Mouse (Mus musculus) myocyte (in vitro differentiated cells): ENCODE results near the gene Rin1. TPM values are rescaled to one million over a fixed set of nuclear protein-coding genes. Genes with fewer than 3 reads are reported as not detected.

Experiments used
- H3K27me3 ChIP-seq: one replicate; pipeline ENCODE4 v1.6.1; 2011; ENCODE audit not compliant: control insufficient read depth, insufficient read depth, insufficient read length
- H3K36me3 ChIP-seq: one replicate; pipeline ENCODE4 v1.6.1; 2011; ENCODE audit not compliant: control insufficient read depth, insufficient read depth
- H3K4me2 ChIP-seq: one replicate; pipeline ENCODE4 v1.6.1; 2011; ENCODE audit warnings: low read depth, control low read depth
- H3K4me3 ChIP-seq: one replicate; pipeline ENCODE4 v1.5.1; 2011; ENCODE audit warnings: mild to moderate bottlenecking, control low read depth, moderate library complexity
- H3K79me2 ChIP-seq: one replicate; pipeline ENCODE4 v1.6.1; 2011; ENCODE audit not compliant: control insufficient read depth, insufficient read depth
- H3ac ChIP-seq: one replicate; pipeline ENCODE4 v1.6.1; 2011; ENCODE audit not compliant: control insufficient read depth, insufficient read length
- CEBPB ChIP-seq: IDR thresholded peaks from 2 replicates; pipeline ENCODE4 v1.6.1; 2011; ENCODE audit warnings: mild to moderate bottlenecking, moderate library complexity; ENCODE audit not compliant: poor library complexity, insufficient read depth, severe bottlenecking
- E2F4 ChIP-seq: IDR thresholded peaks from one replicate; pipeline ENCODE4 v1.6.1; 2011; ENCODE audit warnings: mild to moderate bottlenecking, control low read depth, moderate library complexity; ENCODE audit not compliant: insufficient read depth
- MAX ChIP-seq: IDR thresholded peaks from one replicate; pipeline ENCODE4 v1.6.1; 2011; ENCODE audit warnings: low read depth, mild to moderate bottlenecking, control low read depth
- MYOD1 ChIP-seq, 3 experiments: IDR thresholded peaks; one replicate each; pipeline ENCODE4 v1.6.1; 2011; ENCODE audit warnings: control low read depth in 2 of 3, low read depth in 2 of 3, mild to moderate bottlenecking in 2 of 3, moderate library complexity in 1 of 3; ENCODE audit not compliant: insufficient read length in 2 of 3, control insufficient read depth in 1 of 3
- MYOG ChIP-seq, 3 experiments: IDR thresholded peaks; one replicate each; pipeline ENCODE4 v1.6.1; 2011; ENCODE audit warnings: control low read depth in 2 of 3, low read depth in 2 of 3, mild to moderate bottlenecking in 2 of 3; ENCODE audit not compliant: insufficient read length in 2 of 3, control insufficient read depth in 1 of 3, insufficient read depth in 1 of 3
- POLR2A ChIP-seq: IDR thresholded peaks from one replicate; pipeline ENCODE4 v1.6.1; 2011; ENCODE audit warnings: low read depth, mild to moderate bottlenecking, control low read depth, moderate library complexity; ENCODE audit not compliant: insufficient read length
- POLR2AphosphoS2 ChIP-seq: IDR thresholded peaks from one replicate; pipeline ENCODE4 v1.6.1; 2011; ENCODE audit warnings: low read depth, control low read depth; ENCODE audit not compliant: insufficient read length
- REST ChIP-seq: IDR thresholded peaks from one replicate; pipeline ENCODE4 v1.6.1; 2011; ENCODE audit warnings: mild to moderate bottlenecking, control low read depth, moderate library complexity; ENCODE audit not compliant: insufficient read depth, insufficient read length
- SRF ChIP-seq: IDR thresholded peaks from one replicate; pipeline ENCODE4 v1.6.1; 2011; ENCODE audit warnings: low read depth; ENCODE audit not compliant: control insufficient read depth, insufficient read length
- TCF12 ChIP-seq: IDR thresholded peaks from one replicate; pipeline ENCODE4 v1.6.1; 2011; ENCODE audit warnings: mild to moderate bottlenecking, control low read depth; ENCODE audit not compliant: poor library complexity, insufficient read depth, severe bottlenecking
- TCF3 ChIP-seq: IDR thresholded peaks from one replicate; pipeline ENCODE4 v1.6.1; 2011; ENCODE audit warnings: low read depth, control low read depth; ENCODE audit not compliant: insufficient read length
- USF1 ChIP-seq: IDR thresholded peaks from one replicate; pipeline ENCODE4 v1.6.1; 2011; ENCODE audit warnings: low read depth, mild to moderate bottlenecking, control low read depth, moderate library complexity
- polyA plus RNA-seq: library from polyadenylated mRNA; unstranded; fragments of >200 nt; fragmentation: generic; extraction: Trizol; gene quantifications from one replicate; pipeline ENCODE4 v1.2.1, GENCODE M21; 2012; ENCODE audit warnings: missing spikeins

The Rin1 gene
- polyA plus RNA-seq, 1 experiment = 63.9 TPM

GRCm38 (mm10) chr19:5023621-5024479 lies 26.4 kb upstream of the Rin1 start, which contains the start of gene Slc29a2:
Gene Slc29a2 (plus strand): TSS chr19:5023860.
- TF ChIP-seq USF1 (no peak), SRF (peak; percentile 69), POLR2AphosphoS2 (peak; percentile 96), TCF12 (no peak), MYOD1 (IDR thresholded peaks at IDR 0.05; ENCODE audit: control insufficient read depth in 1 of 3, insufficient read length in 2 of 3, low read depth in 2 of 3) (peak in 1 of 3 experiments; percentile 41), E2F4 (no peak), CEBPB (no peak), TCF3 (no peak), MYOG (IDR thresholded peaks at IDR 0.05; ENCODE audit: control insufficient read depth in 1 of 3, insufficient read depth in 1 of 3, insufficient read length in 2 of 3, low read depth in 2 of 3) (peak in 2 of 3 experiments; percentile 5 to 36), MAX (no peak), POLR2A (peak; percentile 95), REST (peak; percentile 38)
- peaks cover 5% of the 10 kb centered on the region for H3K79me2 ChIP-seq
- no peaks in the 10 kb centered on the region for H3K27me3 ChIP-seq
- peak within 1 kb of the TSS; percentile 70 for H3K4me3 ChIP-seq
- peak within 1 kb of the TSS; percentile 10 for H3ac ChIP-seq
- no peaks in the 10 kb centered on the region for H3K36me3 ChIP-seq
- peak within 1 kb of the TSS; percentile 90 for H3K4me2 ChIP-seq

DNA sequence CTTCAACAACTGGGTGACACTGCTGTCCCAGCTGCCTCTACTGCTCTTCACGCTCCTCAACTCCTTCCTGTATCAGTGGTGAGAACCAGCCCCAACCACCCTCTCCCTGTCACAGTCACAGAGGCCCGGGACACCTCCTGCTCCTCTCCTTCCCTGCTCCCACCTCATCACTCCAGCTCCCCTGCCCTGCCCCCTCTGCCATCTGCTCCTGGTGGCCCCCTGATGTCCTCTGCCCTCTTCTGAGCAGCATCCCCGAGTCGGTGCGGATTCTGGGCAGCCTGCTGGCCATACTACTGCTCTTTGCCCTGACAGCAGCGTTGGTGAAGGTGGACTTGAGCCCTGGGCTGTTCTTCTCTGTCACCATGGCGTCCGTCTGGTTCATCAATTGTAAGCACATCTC lies 24.2 kb upstream of the Rin1 start:
- H3K36me3 ChIP-seq = no peaks in the 10 kb centered on the region

DNA sequence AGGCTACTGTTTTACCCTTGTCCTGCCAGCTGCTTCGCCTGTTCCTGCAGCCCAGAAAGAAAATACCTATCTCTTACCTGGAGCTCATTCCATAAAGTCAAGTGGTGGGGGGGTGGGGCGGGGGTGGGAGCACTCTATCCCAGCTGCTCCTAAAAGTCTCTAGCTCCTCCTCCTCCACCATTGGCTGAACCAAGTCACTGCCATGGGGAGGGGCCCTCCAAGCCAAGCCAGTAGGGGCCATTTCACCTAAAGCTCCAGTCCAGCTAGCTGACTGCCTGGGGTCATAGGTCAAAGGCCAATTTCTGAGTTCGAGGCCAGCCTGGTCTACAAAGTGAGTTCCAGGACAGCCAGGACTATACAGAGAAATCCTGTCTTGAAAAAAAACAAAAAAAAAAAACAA lies 17.6 kb upstream of the Rin1 start:
- H3K4me3 ChIP-seq = no peak overlapping the region
- H3K27me3 ChIP-seq = no peaks in the 10 kb centered on the region
- no peak overlapping the region for H3ac ChIP-seq
- H3K36me3 ChIP-seq = peaks cover 7% of the 10 kb centered on the region
- H3K79me2 ChIP-seq = no peaks in the 10 kb centered on the region
- no peak for TF ChIP-seq REST
- TF ChIP-seq POLR2AphosphoS2 = no peak
- TF ChIP-seq MYOD1 (IDR thresholded peaks at IDR 0.05; ENCODE audit: control insufficient read depth in 1 of 3, insufficient read length in 2 of 3, low read depth in 2 of 3) = no peak
- no peak for TF ChIP-seq TCF12
- no peak for TF ChIP-seq E2F4
- no peak for TF ChIP-seq MYOG (IDR thresholded peaks at IDR 0.05; ENCODE audit: control insufficient read depth in 1 of 3, insufficient read depth in 1 of 3, insufficient read length in 2 of 3, low read depth in 2 of 3)
- no peak for TF ChIP-seq TCF3
- no peak for TF ChIP-seq SRF
- no peak for TF ChIP-seq CEBPB
- TF ChIP-seq POLR2A = no peak
- TF ChIP-seq USF1 = no peak
- TF ChIP-seq MAX = no peak
- H3K4me2 ChIP-seq = no peak overlapping the region

More for the DNA sequence above, 24.2 kb upstream of the Rin1 start:
- Histone ChIP-seq H3K4me2 (no peak overlapping the region), H3K79me2 (peaks cover 5% of the 10 kb centered on the region), H3K4me3 (no peak overlapping the region), H3ac (no peak overlapping the region), H3K27me3 (no peaks in the 10 kb centered on the region)
- TF ChIP-seq TCF12 = no peak
- no peak for TF ChIP-seq CEBPB
- no peak for TF ChIP-seq MAX
- TF ChIP-seq TCF3 = no peak
- TF ChIP-seq SRF = no peak
- no peak for TF ChIP-seq MYOG (IDR thresholded peaks at IDR 0.05; ENCODE audit: control insufficient read depth in 1 of 3, insufficient read depth in 1 of 3, insufficient read length in 2 of 3, low read depth in 2 of 3)
- no peak for TF ChIP-seq E2F4
- TF ChIP-seq MYOD1 (IDR thresholded peaks at IDR 0.05; ENCODE audit: control insufficient read depth in 1 of 3, insufficient read length in 2 of 3, low read depth in 2 of 3) = no peak
- no peak for TF ChIP-seq POLR2A
- TF ChIP-seq POLR2AphosphoS2 = no peak
- no peak for TF ChIP-seq REST
- no peak for TF ChIP-seq USF1

GRCm38 (mm10) chr19:5036577-5036976 lies 13.7 kb upstream of the Rin1 start:
- H3K36me3 ChIP-seq = peaks cover 5% of the 10 kb centered on the region
- no peak overlapping the region for H3K4me2 ChIP-seq
- no peak for TF ChIP-seq MYOG (IDR thresholded peaks at IDR 0.05; ENCODE audit: control insufficient read depth in 1 of 3, insufficient read depth in 1 of 3, insufficient read length in 2 of 3, low read depth in 2 of 3)
- no peak for TF ChIP-seq MAX
- TF ChIP-seq MYOD1 (IDR thresholded peaks at IDR 0.05; ENCODE audit: control insufficient read depth in 1 of 3, insufficient read length in 2 of 3, low read depth in 2 of 3) = no peak
- no peak for TF ChIP-seq POLR2A
- TF ChIP-seq POLR2AphosphoS2 = no peak
- no peak for TF ChIP-seq CEBPB
- no peak for TF ChIP-seq SRF
- TF ChIP-seq TCF3 = no peak
- no peak for TF ChIP-seq USF1
- no peak for TF ChIP-seq TCF12
- H3K79me2 ChIP-seq = peaks cover 13% of the 10 kb centered on the region
- no peak overlapping the region for H3K4me3 ChIP-seq
- H3ac ChIP-seq = no peak overlapping the region
- H3K27me3 ChIP-seq = no peaks in the 10 kb centered on the region
